In genomic region chr9:44500638-44501175, GRCm38 (mm10) we compare ENCODE assay signal across 10 mouse cellular contexts. TPM values are rescaled to one million over a fixed set of nuclear protein-coding genes. Genes with fewer than 3 reads are reported as not detected.
DNase-seq lines count a peak whose midpoint lies in the region; ATAC-seq and TF ChIP-seq lines count a peak whose summit lies in the region.
"Had no signal": no experiment of that assay in that cellular context is flagged by ENCODE, and none has a peak within 500 bp of the region (broad histone marks: within the 10 kb centered on the region; RNA-seq: fewer than 3 reads in every experiment).

No protein-coding gene starts in this region.

- no peaks in the 10 kb centered on the region for H3K27me3 ChIP-seq in hindbrain, embryonic 11.5 days (ENCODE audit: control insufficient read depth, insufficient read depth, low read length)

- intact Hi-C loops in gastrocnemius, adult 2 months (cut with DNase I): no loop called here

- H3K9me3 ChIP-seq in hindbrain, embryonic 11.5 days (ENCODE audit: control insufficient read depth, low read length): no peaks in the 10 kb centered on the region

- peak overlapping the region; percentile 67 for H3K4me3 ChIP-seq in gastrocnemius, adult 2 months
- H3K4me3 ChIP-seq in hindbrain, embryonic 11.5 days (ENCODE audit: low read depth, low read length): no peak overlapping the region

- TF ChIP-seq CTCF in gastrocnemius, adult 2 months (IDR thresholded peaks at IDR 0.05): no peak

- H3K4me1 ChIP-seq in hindbrain, embryonic 11.5 days (replicated peaks; ENCODE audit: control insufficient read depth, insufficient read depth, low read length): peaks cover 27% of the 10 kb centered on the region

- ATAC-seq in hindbrain, embryonic 11.5 days (ENCODE audit: low FRiP score): no peak

- peak overlapping the region; percentile 97 for H3K27ac ChIP-seq in gastrocnemius, adult 2 months
- peak overlapping the region; percentile 24; the same call in 1 of the 2 replicates for H3K27ac ChIP-seq in hindbrain, embryonic 11.5 days (ENCODE audit: low read depth, low read length)

- H3K4me2 ChIP-seq in hindbrain, embryonic 11.5 days (replicated peaks; ENCODE audit: low read depth, low read length): no peak overlapping the region

- 0 out of 2 replicates have a peak, but pooled peaks cover 4% of the 10 kb centered on the region for H3K36me3 ChIP-seq in hindbrain, embryonic 11.5 days (ENCODE audit: control insufficient read depth, insufficient read depth, low read length)

- 43% methylated on average over 8 of the region's 8 CpGs for WGBS in hindbrain, embryonic 11.5 days

- peak; percentile 40 for DNase-seq in gastrocnemius, adult 2 months
- DNase-seq in gastrocnemius, adult 18-20 months (ENCODE audit: low spot score): no peak
- peak; percentile 27 to 35 for DNase-seq in cerebellum, postnatal 25 days
- no peak for DNase-seq in hindbrain, embryonic 11.5 days (ENCODE audit: low spot score)
- DNase-seq in lung, postnatal 10 days: peak; percentile 10
- DNase-seq in left cerebral cortex, adult 9 months (ENCODE audit: low spot score in 2 of 2): no peak
- no peak for DNase-seq in adrenal gland, adult 2 months
- no peak for DNase-seq in thymus, adult 18-20 months

- no peak overlapping the region for H3K9ac ChIP-seq in hindbrain, embryonic 11.5 days (ENCODE audit: low read depth, low read length)

RNA-seq across cellular contexts. Expression of gene Bcl9l, which starts 18.1 kb away (rescaled TPM):
- 10 to 100 TPM; 38.3 to 43.6 TPM for total RNA-seq in gastrocnemius, adult 2 months (2021)
- 10 to 100 TPM; 36.0 to 36.6 TPM for total RNA-seq in gastrocnemius, adult 18-20 months (2021)
- 8.6 and 10.1 TPM in 2 replicates for polyA plus RNA-seq in hindbrain, embryonic 11.5 days (2014; fragmentation: Nextera tagmentation; extraction: Ambion mirVana)
- total RNA-seq in adrenal gland, adult 2 months (2021): 10 to 100 TPM; 41.9 to 61.1 TPM
- polyA plus RNA-seq in adrenal gland, adult 2 months (2012; rRNA removed): 62.7 and 64.5 TPM in 2 replicates

RNA-seq across cellular contexts. Expression of gene Upk2, which starts 45.9 kb away (rescaled TPM):
- total RNA-seq in gastrocnemius, adult 2 months (2021): under 1 TPM; 0.22 to 0.23 TPM
- under 1 TPM; 0.43 to 0.83 TPM for total RNA-seq in gastrocnemius, adult 18-20 months (2021)
- 0.83 TPM in 1 of 2 replicates, not detected in the other for polyA plus RNA-seq in hindbrain, embryonic 11.5 days (2014; fragmentation: Nextera tagmentation; extraction: Ambion mirVana)
- not detected for total RNA-seq in adrenal gland, adult 2 months (2021)
- not detected in 2 replicates for polyA plus RNA-seq in adrenal gland, adult 2 months (2012; rRNA removed)
- total RNA-seq: heart, postnatal 14 days had no signal
- polyA plus RNA-seq: brain, embryonic 14.5 days had no signal

RNA-seq across cellular contexts. Expression of gene Foxr1, which starts 59.8 kb away (rescaled TPM):
- not detected for total RNA-seq in gastrocnemius, adult 2 months (2021)
- total RNA-seq in gastrocnemius, adult 18-20 months (2021): not detected
- polyA plus RNA-seq in hindbrain, embryonic 11.5 days (2014; fragmentation: Nextera tagmentation; extraction: Ambion mirVana): not detected in 2 replicates
- total RNA-seq in adrenal gland, adult 2 months (2021): not detected
- polyA plus RNA-seq in adrenal gland, adult 2 months (2012; rRNA removed): not detected in 2 replicates
- total RNA-seq: heart, postnatal 14 days had no signal
- polyA plus RNA-seq: brain, embryonic 14.5 days had no signal

Comparison
In these comparisons a context has a peak if more than half of its experiments do, and no peak if none do; other contexts are left out.
1. DNase-seq: peak in gastrocnemius, adult 2 months (single experiment), cerebellum, postnatal 25 days (2 of 2) and lung, postnatal 10 days (single experiment); none in gastrocnemius, adult 18-20 months (single experiment), hindbrain, embryonic 11.5 days (single experiment), left cerebral cortex, adult 9 months (0 of 2), adrenal gland, adult 2 months (single experiment) and thymus, adult 18-20 months (0 of 2).